Mouse (Mus musculus) neural tube, embryonic 15.5 days (tissue): Measurements from ENCODE around the gene Hpcal1. TPM values are rescaled to one million over a fixed set of nuclear protein-coding genes. Genes with fewer than 3 reads are reported as not detected.
A peak's percentile ranks its signal among the peaks of the same experiment; 100 is the strongest.

Experiments used
- ATAC-seq: fragments of 200-750 bp; cut with Nextera tagmentation; 2 replicates; pipeline ENCODE4 v1.8.0; 2017; ENCODE audit warnings: mild to moderate bottlenecking, moderate TSS enrichment, moderate library complexity; ENCODE audit not compliant: low FRiP score
- H3K27ac ChIP-seq: fragments of 300-500 bp; sonication (generic); replicated peaks from 2 replicates; pipeline ENCODE4 v1.5.1; 2015; ENCODE audit warnings: mild to moderate bottlenecking, inconsistent platforms
- H3K27me3 ChIP-seq: fragments of 300-500 bp; sonication (generic); replicated peaks from 2 replicates; pipeline ENCODE4 v1.6.1; 2015; ENCODE audit warnings: inconsistent platforms
- H3K36me3 ChIP-seq: fragments of 300-500 bp; sonication (generic); 2 replicates; pipeline ENCODE4 v1.6.1; 2015; ENCODE audit warnings: inconsistent platforms
- H3K4me1 ChIP-seq: fragments of 300-500 bp; sonication (generic); 2 replicates; pipeline ENCODE4 v1.6.1; 2015; ENCODE audit warnings: inconsistent platforms
- H3K4me2 ChIP-seq: fragments of 300-500 bp; sonication (generic); 2 replicates; pipeline ENCODE4 v1.6.1; 2015; ENCODE audit warnings: inconsistent platforms, mild to moderate bottlenecking, moderate library complexity
- H3K4me3 ChIP-seq: fragments of 300-500 bp; sonication (generic); replicated peaks from 2 replicates; pipeline ENCODE4 v1.5.1; 2015; ENCODE audit warnings: mild to moderate bottlenecking, inconsistent platforms
- H3K9ac ChIP-seq: fragments of 300-500 bp; sonication (generic); replicated peaks from 2 replicates; pipeline ENCODE4 v1.6.1; 2015; ENCODE audit warnings: mild to moderate bottlenecking, inconsistent platforms
- H3K9me3 ChIP-seq: fragments of 300-500 bp; sonication (generic); replicated peaks from 2 replicates; pipeline ENCODE4 v1.6.1; 2016; ENCODE audit warnings: inconsistent platforms
- WGBS: fragments of 180-500 bp; shearing (Covaris S2); methylation state at CpG from one replicate; pipeline ENCODE4 v1.1.7; 2015; ENCODE audit warnings: mixed read lengths; 5-methylcytosine and 5-hydroxymethylcytosine counted together
- polyA plus RNA-seq: library from polyadenylated mRNA; unstranded; fragments of >200 nt; fragmentation: Nextera tagmentation; extraction: Ambion mirVana; gene quantifications from 2 replicates; pipeline ENCODE4 v1.2.1, GENCODE M21; 2015

Gene Hpcal1
- polyA plus RNA-seq, 1 experiment from 2014 or later = 133 TPM

GRCm38 (mm10) chr12:17663991-17664635, 26.5 kb upstream of the Hpcal1 start:
- WGBS = 86% methylated on average over 9 of the region's 9 CpGs
- H3K4me2 ChIP-seq = no peak overlapping the region
- no peaks in the 10 kb centered on the region for H3K9me3 ChIP-seq
- H3K27ac ChIP-seq = no peak overlapping the region
- no peak for ATAC-seq
- H3K4me1 ChIP-seq = peaks cover 4% of the 10 kb centered on the region; the same call in 1 of the 2 replicates
- H3K36me3 ChIP-seq = no peaks in the 10 kb centered on the region
- H3K4me3 ChIP-seq = no peak overlapping the region
- H3K9ac ChIP-seq = no peak overlapping the region
- no peaks in the 10 kb centered on the region for H3K27me3 ChIP-seq

GRCm38 (mm10) chr12:17665906-17666326, 24.7 kb upstream of the Hpcal1 start:
- no peak overlapping the region for H3K4me2 ChIP-seq
- H3K9me3 ChIP-seq = no peaks in the 10 kb centered on the region
- H3K4me1 ChIP-seq = peaks cover 4% of the 10 kb centered on the region; the same call in 1 of the 2 replicates
- H3K4me3 ChIP-seq = no peak overlapping the region
- H3K36me3 ChIP-seq = no peaks in the 10 kb centered on the region
- no peaks in the 10 kb centered on the region for H3K27me3 ChIP-seq
- no peak overlapping the region for H3K27ac ChIP-seq
- no peak for ATAC-seq
- WGBS = 64% methylated on average over 7 of the region's 7 CpGs
- no peak overlapping the region for H3K9ac ChIP-seq

- no peak for ATAC-seq
- H3K27me3 ChIP-seq = no peaks in the 10 kb centered on the region
- H3K36me3 ChIP-seq = no peaks in the 10 kb centered on the region
- no peaks in the 10 kb centered on the region for H3K9me3 ChIP-seq
- WGBS = 82% methylated on average over 2 of the region's 2 CpGs
- no peak overlapping the region for H3K4me3 ChIP-seq
- no peak overlapping the region for H3K27ac ChIP-seq
- H3K9ac ChIP-seq = no peak overlapping the region
- peaks cover 2% of the 10 kb centered on the region; the same call in 1 of the 2 replicates for H3K4me1 ChIP-seq
- H3K4me2 ChIP-seq = no peak overlapping the region
Observed at GRCm38 (mm10) chr12:17666616-17667015, 24.0 kb upstream of the Hpcal1 start.

GRCm38 (mm10) chr12:17673729-17674128, 16.9 kb upstream of the Hpcal1 start:
- Histone ChIP-seq H3K4me2 (no peak overlapping the region), H3K9ac (no peak overlapping the region), H3K4me1 (no peaks in the 10 kb centered on the region), H3K9me3 (no peaks in the 10 kb centered on the region), H3K4me3 (no peak overlapping the region), H3K27me3 (no peaks in the 10 kb centered on the region), H3K36me3 (no peaks in the 10 kb centered on the region), H3K27ac (no peak overlapping the region)
- ATAC-seq = no peak
- WGBS = 69% methylated on average over 7 of the region's 7 CpGs

GRCm38 (mm10) chr12:17674182-17674812, 16.4 kb upstream of the Hpcal1 start:
- Histone ChIP-seq H3K4me1 (no peaks in the 10 kb centered on the region), H3K9ac (no peak overlapping the region), H3K27me3 (no peaks in the 10 kb centered on the region), H3K9me3 (no peaks in the 10 kb centered on the region), H3K4me3 (no peak overlapping the region), H3K36me3 (no peaks in the 10 kb centered on the region), H3K4me2 (no peak overlapping the region), H3K27ac (no peak overlapping the region)
- WGBS = 60% methylated on average over 6 of the region's 6 CpGs
- ATAC-seq = no peak; the same call in 1 of the 2 replicates

GRCm38 (mm10) chr12:17677743-17678142, 12.9 kb upstream of the Hpcal1 start:
- ATAC-seq = no peak
- H3K27me3 ChIP-seq = no peaks in the 10 kb centered on the region
- WGBS = 87% methylated on average over 2 of the region's 2 CpGs
- no peak overlapping the region for H3K4me3 ChIP-seq
- no peaks in the 10 kb centered on the region for H3K36me3 ChIP-seq
- no peaks in the 10 kb centered on the region for H3K4me1 ChIP-seq
- H3K9ac ChIP-seq = no peak overlapping the region
- no peak overlapping the region for H3K27ac ChIP-seq
- H3K9me3 ChIP-seq = no peaks in the 10 kb centered on the region
- no peak overlapping the region for H3K4me2 ChIP-seq

GRCm38 (mm10) chr12:17679571-17679970, 11.1 kb upstream of the Hpcal1 start:
- Histone ChIP-seq H3K27me3 (no peaks in the 10 kb centered on the region), H3K9me3 (no peaks in the 10 kb centered on the region), H3K27ac (no peak overlapping the region), H3K36me3 (no peaks in the 10 kb centered on the region), H3K4me1 (no peaks in the 10 kb centered on the region), H3K9ac (no peak overlapping the region), H3K4me3 (no peak overlapping the region), H3K4me2 (no peak overlapping the region)
- WGBS = 89% methylated on average over 4 of the region's 4 CpGs
- no peak for ATAC-seq

GRCm38 (mm10) chr12:17682161-17682560, 8.5 kb upstream of the Hpcal1 start:
- no peak for ATAC-seq

GRCm38 (mm10) chr12:17684315-17684714, 6.3 kb upstream of the Hpcal1 start:
- no peaks in the 10 kb centered on the region for H3K4me1 ChIP-seq
- H3K4me3 ChIP-seq = no peak overlapping the region
- WGBS = 80% methylated on average over 1 of the region's 1 CpGs
- H3K9ac ChIP-seq = no peak overlapping the region
- ATAC-seq = no peak
- no peak overlapping the region for H3K27ac ChIP-seq
- H3K4me2 ChIP-seq = no peak overlapping the region
- H3K36me3 ChIP-seq = no peaks in the 10 kb centered on the region
- no peaks in the 10 kb centered on the region for H3K9me3 ChIP-seq
- no peaks in the 10 kb centered on the region for H3K27me3 ChIP-seq

More at GRCm38 (mm10) chr12:17682161-17682560, 8.5 kb upstream of the Hpcal1 start:
- H3K9ac ChIP-seq = no peak overlapping the region
- H3K4me3 ChIP-seq = no peak overlapping the region
- H3K9me3 ChIP-seq = no peaks in the 10 kb centered on the region
- no peaks in the 10 kb centered on the region for H3K36me3 ChIP-seq
- WGBS = 87% methylated on average over 2 of the region's 2 CpGs
- no peaks in the 10 kb centered on the region for H3K27me3 ChIP-seq
- H3K4me2 ChIP-seq = no peak overlapping the region
- H3K27ac ChIP-seq = no peak overlapping the region
- no peaks in the 10 kb centered on the region for H3K4me1 ChIP-seq

GRCm38 (mm10) chr12:17686116-17686515, 4.5 kb upstream of the Hpcal1 start:
- Histone ChIP-seq H3K4me2 (no peak overlapping the region), H3K27me3 (no peaks in the 10 kb centered on the region)

GRCm38 (mm10) chr12:17688913-17689312, 1.7 kb upstream of the Hpcal1 start:
- Histone ChIP-seq H3K4me1 (peaks cover 23% of the 10 kb centered on the region), H3K27ac (no peak overlapping the region), H3K27me3 (0 out of 2 replicates have a peak, but pooled peaks cover 3% of the 10 kb centered on the region), H3K36me3 (no peaks in the 10 kb centered on the region), H3K4me2 (no peak overlapping the region), H3K4me3 (no peak overlapping the region), H3K9me3 (no peaks in the 10 kb centered on the region), H3K9ac (no peak overlapping the region)
- WGBS = 99% methylated on average over 3 of the region's 3 CpGs
- ATAC-seq = no peak

More at GRCm38 (mm10) chr12:17686116-17686515, 4.5 kb upstream of the Hpcal1 start:
- Histone ChIP-seq H3K27ac (no peak overlapping the region), H3K36me3 (no peaks in the 10 kb centered on the region), H3K4me3 (no peak overlapping the region), H3K9ac (no peak overlapping the region), H3K9me3 (no peaks in the 10 kb centered on the region), H3K4me1 (peaks cover under 1% of the 10 kb centered on the region; the same call in 1 of the 2 replicates)
- ATAC-seq = no peak
- 82% methylated on average over 2 of the region's 2 CpGs for WGBS

- ATAC-seq = no peak
Observed at GRCm38 (mm10) chr12:17689931-17690563, 609 bp upstream of the Hpcal1 start.

More at GRCm38 (mm10) chr12:17689931-17690563, 609 bp upstream of the Hpcal1 start:
- Histone ChIP-seq H3K9me3 (no peaks in the 10 kb centered on the region), H3K4me2 (peak overlapping the region; percentile 96), H3K27ac (no peak overlapping the region), H3K4me1 (peaks cover 23% of the 10 kb centered on the region), H3K36me3 (no peaks in the 10 kb centered on the region), H3K9ac (peak overlapping the region; percentile 75), H3K27me3 (0 out of 2 replicates have a peak, but pooled peaks cover 3% of the 10 kb centered on the region), H3K4me3 (peak overlapping the region; percentile 79)
- WGBS = 10% methylated on average over 20 of the region's 20 CpGs
